Mouse (Mus musculus): ENCODE data around the gene Lmbrd1.
"Not testable (repeated sequence)": the region's sequence is repeated elsewhere in the genome, so short reads cannot be mapped to it uniquely, and the experiment has no call there.

The Lmbrd1 gene

GRCm38 (mm10) chr1:24678205-24678917 is at the start of gene Lmbrd1:
Lmbrd1 (plus strand) TSS chr1:24678630.
- peak; percentile 93 to 94 for DNase-seq

DNA sequence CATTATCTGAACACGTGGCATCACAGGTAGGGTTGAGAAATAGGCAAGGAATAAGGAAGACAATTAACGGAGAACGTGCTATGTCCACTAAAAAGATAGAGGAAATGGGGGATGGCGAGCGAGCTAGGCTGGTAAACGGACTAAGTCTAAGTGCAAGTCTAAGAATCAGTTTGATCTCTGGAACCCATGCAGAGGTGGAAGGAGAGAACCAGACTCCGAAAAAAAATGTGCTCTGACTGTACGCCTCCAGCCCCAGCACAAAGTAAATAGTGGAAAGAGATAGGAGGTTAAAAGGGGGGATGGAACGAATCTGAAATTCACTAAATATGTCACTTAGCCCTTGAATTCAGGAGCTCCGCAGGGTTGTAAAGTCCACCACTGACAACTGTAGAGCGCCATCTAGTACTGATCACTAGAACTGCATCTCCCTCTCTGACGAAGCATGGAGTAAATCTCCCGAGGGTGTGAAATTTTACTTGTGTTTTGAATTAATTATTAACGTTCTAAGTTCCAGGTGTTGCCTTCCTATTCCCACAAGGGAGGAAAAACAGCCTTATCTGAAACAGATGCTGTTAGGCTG is 44.8 kb upstream of the Lmbrd1 start:
- no peak for DNase-seq

GRCm38 (mm10) chr1:24650100-24650499 is 28.3 kb upstream of the Lmbrd1 start:
- no peak for DNase-seq

- DNase-seq: no peak
Measured at GRCm38 (mm10) chr1:24659914-24660313, 18.5 kb upstream of the Lmbrd1 start.

GRCm38 (mm10) chr1:24660662-24661061 is 17.8 kb upstream of the Lmbrd1 start:
- not testable (repeated sequence) for DNase-seq

- no peak for DNase-seq
Measured at GRCm38 (mm10) chr1:24661551-24661950, 16.9 kb upstream of the Lmbrd1 start.

DNA sequence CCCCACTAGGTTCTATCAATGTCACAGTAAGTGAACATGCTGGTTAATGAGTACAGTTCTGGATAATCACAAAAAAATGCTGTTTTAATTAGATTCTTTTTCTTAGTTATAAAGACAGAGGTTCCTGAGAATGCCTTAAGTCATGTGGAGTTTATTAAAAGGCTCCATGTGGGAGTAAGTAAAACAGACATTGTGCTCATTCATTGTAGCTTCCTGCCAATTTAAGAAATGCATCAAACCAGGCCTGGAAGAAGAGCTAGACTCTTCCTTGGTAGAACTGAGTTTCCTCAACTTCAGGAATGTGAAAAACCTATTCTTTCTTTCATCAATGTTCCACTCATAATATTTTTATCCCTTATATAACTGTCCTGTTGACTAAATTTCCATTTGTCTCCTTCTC is 14.3 kb upstream of the Lmbrd1 start:
- DNase-seq: no peak

DNA sequence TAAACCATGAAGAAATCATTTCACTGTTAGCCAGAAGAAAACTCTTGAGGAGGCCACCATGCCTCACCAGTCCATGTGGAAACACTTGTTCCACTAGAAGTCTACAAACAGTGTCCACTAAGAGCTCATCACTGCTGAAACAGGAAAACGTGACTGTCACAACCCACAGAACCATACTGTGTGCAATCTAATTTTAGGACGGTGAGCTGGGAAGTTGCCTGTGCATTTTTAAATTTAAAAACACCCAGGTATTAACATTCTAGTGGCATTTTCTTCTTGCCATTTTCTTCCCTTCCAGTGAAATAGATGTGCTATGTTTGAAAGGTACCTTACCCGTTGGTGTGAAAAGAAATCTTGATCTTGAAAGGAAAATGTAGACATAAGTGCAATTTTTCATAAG is 5.2 kb upstream of the Lmbrd1 start:
- DNase-seq: no peak

- peak in 1 of 2 experiments; percentile 10 for DNase-seq
Measured at GRCm38 (mm10) chr1:24677706-24678105, 724 bp upstream of the Lmbrd1 start.

DNA sequence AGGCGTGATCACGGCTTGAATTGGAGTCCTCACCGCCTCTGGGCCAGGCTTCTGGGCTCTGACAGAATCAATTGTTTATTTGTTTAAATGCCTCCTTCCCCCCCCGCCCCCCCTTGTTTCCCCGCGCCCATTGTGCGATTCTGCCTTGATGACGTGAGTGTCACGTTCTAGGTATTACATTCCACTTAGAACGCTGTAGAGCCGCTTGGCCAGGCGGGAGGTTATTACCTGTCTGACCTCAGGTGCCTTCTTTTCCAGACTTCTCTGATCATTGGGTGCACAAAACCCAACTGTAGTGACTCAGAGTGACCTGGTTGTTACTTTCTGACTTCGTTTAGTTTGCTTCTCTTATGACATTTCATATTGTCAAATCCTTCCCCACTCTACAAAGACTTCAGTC is 641 bp downstream of the Lmbrd1 start:
- peak in 1 of 2 experiments; percentile 47 for DNase-seq

GRCm38 (mm10) chr1:24680991-24681390 is 2.6 kb downstream of the Lmbrd1 start:
- DNase-seq: peak in 1 of 2 experiments; percentile 30

- no peak for DNase-seq
Measured at GRCm38 (mm10) chr1:24681946-24682345, 3.5 kb downstream of the Lmbrd1 start.

DNA sequence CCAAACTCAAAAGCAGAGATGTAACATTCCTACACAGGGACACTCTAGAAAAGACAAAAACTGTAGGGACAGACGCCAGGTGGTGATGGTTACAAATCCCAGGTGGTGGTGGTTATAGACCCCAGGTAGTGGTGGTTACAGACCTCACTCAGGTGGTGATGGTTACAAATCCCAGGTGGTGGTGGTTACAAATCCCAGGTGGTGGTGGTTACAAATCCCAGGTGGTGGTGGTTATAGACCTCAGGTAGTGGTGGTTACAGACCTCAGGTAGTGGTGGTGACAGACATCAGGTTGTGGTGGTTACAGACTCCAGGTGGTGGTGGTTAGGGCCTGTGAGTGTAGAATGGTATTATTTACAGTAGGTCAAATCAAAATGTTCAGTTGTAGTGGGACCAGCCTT is 5.5 kb downstream of the Lmbrd1 start:
- no peak for DNase-seq

DNA sequence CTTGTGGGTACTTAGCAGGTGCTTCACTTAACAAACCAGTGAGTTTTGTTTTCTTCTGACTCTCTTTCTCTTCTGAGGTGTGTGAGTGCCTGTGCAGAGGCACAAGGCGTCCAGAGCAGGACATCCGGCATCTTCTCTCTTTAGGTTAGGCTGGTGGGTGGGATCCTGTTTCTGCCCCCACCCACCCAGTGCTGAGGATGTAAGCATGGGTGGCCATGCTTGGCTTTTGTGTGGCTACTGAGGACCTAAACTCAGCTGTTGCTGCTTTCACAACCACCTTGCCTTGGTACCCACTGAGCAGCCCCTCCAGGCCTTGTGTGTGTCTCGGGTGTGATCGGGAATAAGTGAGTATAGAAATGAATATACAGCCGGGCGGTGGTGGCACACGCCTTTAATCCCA is 7.2 kb downstream of the Lmbrd1 start:
- DNase-seq: no peak

GRCm38 (mm10) chr1:24686235-24687021 is 8.0 kb downstream of the Lmbrd1 start:
- DNase-seq: no peak

GRCm38 (mm10) chr1:24697677-24698076 is 19.2 kb downstream of the Lmbrd1 start:
- no peak for DNase-seq

- no peak for DNase-seq
Measured at GRCm38 (mm10) chr1:24698146-24698880, 19.9 kb downstream of the Lmbrd1 start.

- peak; percentile 63 to 67 for DNase-seq
Measured at GRCm38 (mm10) chr1:24699320-24699719, 20.9 kb downstream of the Lmbrd1 start.

GRCm38 (mm10) chr1:24700241-24700640 is 21.8 kb downstream of the Lmbrd1 start:
- no peak for DNase-seq

DNA sequence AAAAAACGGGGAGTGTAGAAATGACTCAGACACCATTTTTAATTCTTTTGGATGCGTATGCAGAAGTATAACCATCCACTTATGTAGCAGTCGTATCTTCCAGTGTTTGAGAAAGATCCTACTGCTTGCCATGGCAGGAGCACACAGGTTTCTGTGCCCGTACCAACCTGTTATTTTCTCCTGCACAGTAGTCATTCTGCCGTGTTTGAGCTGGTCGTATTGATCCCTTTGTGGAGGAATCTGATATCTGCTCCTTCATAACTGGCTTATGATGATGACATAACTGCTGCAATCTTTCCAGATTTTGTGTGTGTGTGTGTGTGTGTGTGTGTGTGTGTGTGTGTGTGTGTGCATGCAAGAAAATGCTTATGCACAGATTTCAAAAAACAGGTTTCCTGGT is 25.4 kb downstream of the Lmbrd1 start:
- DNase-seq: no peak

- DNase-seq: no peak
Measured at GRCm38 (mm10) chr1:24716301-24716700, 37.9 kb downstream of the Lmbrd1 start.

DNA sequence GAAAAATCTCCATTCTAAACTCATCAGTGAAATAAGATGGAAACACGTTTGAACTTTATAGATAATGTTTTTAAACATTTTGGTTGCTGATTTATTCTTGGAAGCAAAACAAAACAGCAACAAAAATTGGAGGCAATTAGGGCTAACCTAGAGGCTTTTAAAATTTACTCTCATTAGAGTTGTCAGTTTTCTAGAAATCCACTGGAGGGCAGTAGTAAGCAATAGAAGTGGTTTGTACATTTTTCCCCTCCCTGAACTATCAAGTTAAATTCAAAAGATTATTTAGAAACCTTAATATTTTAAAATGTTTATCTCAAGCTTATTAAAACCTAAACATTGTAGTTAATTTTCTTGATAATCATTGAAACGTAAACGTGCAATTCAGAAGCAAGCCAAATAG is 41.2 kb downstream of the Lmbrd1 start:
- no peak for DNase-seq

DNA sequence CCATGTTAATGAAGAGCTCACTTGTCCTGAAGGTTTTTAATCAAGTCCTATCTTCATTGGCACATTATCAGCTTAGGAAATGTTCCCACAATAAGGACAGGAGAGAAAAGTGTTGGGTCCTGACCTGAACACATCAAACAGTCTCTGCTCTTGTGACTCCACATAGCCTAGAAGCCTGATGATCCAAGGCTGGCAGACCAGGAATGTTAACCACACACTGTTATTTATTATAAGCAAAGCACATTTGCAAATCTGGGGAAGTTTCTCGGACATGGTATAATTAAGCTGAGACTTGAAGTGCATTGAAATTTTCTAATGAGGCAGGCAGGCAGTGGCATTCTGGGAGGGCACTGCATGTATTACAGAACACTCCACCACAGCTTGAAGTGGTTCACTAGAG is 41.8 kb downstream of the Lmbrd1 start:
- no peak for DNase-seq

Data from lung, adult 18-20 months (tissue).